Mouse (Mus musculus) C2C12 (cell line): ENCODE measurements around the gene Atxn2l.

Experiments
- CTCF ChIP-seq: IDR thresholded peaks from one replicate; pipeline ENCODE4 v1.5.1; 2011; ENCODE audit not compliant: control insufficient read depth, insufficient read depth, insufficient read length
- FOSL1 ChIP-seq: IDR thresholded peaks from one replicate; pipeline ENCODE4 v1.8.0; 2011; ENCODE audit warnings: mild to moderate bottlenecking, low read length; ENCODE audit not compliant: poor library complexity, insufficient read depth, severe bottlenecking
- MAX ChIP-seq: IDR thresholded peaks from one replicate; pipeline ENCODE4 v1.6.1; 2011; ENCODE audit warnings: mild to moderate bottlenecking, control low read depth
- USF1 ChIP-seq: IDR thresholded peaks from one replicate; pipeline ENCODE4 v1.6.1; 2011; ENCODE audit warnings: low read depth, mild to moderate bottlenecking, control low read depth, moderate library complexity

GRCm38 (mm10) chr7:126496475-126496874 is 6.8 kb downstream of the Atxn2l start:
- no peak for TF ChIP-seq CTCF
- no peak for TF ChIP-seq USF1
- TF ChIP-seq MAX: no peak
- TF ChIP-seq FOSL1: no peak
